Mouse (Mus musculus) right cerebral cortex, postnatal 25 days (tissue): ENCODE measurements around the gene Pak7.

Source experiments
- DNase-seq: peaks from one replicate; pipeline ENCODE4 v3.0.0; 2022

The Pak7 gene

DNA sequence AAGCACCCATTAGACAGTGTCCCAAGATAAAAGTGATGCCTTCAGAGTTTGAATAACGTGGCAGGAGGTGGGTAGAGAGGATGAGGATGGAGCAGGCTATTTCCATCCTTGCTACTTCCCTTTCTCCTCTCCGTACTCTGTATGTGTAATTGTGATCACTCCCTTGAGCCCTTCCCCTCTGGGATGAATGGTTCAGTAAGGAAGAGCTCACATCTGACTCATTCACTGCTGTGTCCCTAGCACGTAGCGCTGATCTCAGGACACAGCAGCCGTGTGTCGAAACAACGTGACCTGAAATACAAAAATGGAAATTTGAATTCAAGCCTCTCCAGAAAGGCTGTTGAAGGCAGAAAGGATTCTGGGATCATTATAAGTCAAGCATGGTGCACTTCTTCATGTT, 237.0 kb downstream of the Pak7 start:
- no peak for DNase-seq

DNA sequence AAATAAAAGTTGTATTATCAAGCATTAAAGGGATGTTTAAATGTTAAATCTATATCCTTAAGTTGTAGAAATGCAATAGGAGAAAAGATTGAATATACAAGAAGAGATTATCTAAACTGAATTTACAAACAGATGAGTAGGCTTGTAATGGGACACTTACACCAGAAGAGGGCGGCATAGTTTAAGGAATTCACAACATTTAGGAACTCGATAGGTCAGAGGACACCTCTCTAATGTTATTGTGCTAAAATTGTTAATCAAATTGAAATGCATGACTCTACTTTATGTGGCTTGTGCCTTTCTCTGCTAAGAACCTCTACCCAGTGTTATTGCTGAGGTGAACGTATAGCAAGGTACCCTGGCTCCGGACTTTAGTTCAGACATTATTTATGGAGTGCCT, 238.2 kb downstream of the Pak7 start:
- DNase-seq, result no peak

DNA sequence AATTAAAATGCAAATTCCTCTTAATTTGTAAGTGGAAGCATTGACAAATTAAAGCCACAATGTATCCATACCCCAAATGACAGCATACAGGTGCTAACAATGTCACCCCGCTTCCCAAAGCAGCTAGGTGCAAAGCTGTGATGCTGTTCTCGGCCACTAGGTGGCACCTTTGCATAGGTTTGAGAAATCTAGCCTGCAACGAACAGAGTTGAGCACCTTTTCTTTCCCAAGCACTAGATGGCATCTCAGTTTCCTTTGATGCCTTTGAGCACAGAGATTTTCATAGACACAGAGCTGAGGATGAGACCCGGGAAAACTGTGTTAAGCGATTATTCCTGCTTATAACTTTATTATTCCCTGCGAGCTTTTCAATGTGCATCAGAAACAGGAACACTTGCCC, 238.8 kb downstream of the Pak7 start:
- DNase-seq, result peak; percentile 72

- no peak for DNase-seq
Observed at GRCm38 (mm10) chr2:136140807-136141206, 247.0 kb downstream of the Pak7 start.

GRCm38 (mm10) chr2:136139159-136140069, 248.4 kb downstream of the Pak7 start:
- no peak for DNase-seq

GRCm38 (mm10) chr2:136138451-136138850, 249.3 kb downstream of the Pak7 start:
- no peak for DNase-seq

- DNase-seq, result no peak
Observed at GRCm38 (mm10) chr2:136121867-136122266, 265.9 kb downstream of the Pak7 start.

GRCm38 (mm10) chr2:136118006-136118405, 269.8 kb downstream of the Pak7 start:
- DNase-seq, result no peak

DNA sequence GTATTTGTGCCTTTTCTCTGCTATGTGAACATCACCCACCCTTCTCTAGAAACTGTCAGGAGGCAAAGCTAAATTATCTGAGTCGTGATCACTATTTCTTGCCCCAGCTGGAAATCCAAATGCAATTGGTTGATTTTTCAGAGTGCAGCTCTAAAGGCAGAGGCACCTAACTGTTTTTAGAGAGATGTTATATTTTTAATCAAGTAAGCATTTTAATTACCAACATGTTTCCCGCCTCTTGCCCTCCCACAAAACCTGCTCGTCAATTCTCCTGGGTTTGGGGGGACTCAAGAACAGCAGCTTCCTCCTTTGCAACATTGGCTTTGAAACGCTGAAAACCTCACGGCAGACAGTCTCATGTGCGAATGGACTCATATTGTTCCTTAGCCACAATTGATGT, 274.4 kb downstream of the Pak7 start:
- no peak for DNase-seq

DNA sequence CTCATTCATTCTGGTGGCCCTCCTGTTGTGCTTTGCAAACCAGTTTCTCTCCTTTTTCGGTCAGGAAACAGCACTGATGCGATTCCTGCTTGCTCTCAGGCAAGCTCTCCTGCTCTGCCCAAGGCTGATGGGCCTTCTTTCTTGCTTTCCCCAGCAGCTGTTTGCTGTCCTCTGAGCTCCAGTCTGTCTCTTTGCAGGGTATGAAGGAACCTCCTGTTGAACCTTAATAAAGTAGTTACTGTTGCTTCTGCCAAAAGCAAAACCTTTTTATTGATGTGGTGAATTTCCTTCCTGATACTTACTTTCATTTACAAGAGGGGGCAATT, 278.8 kb downstream of the Pak7 start:
- peak; percentile 37 for DNase-seq

DNA sequence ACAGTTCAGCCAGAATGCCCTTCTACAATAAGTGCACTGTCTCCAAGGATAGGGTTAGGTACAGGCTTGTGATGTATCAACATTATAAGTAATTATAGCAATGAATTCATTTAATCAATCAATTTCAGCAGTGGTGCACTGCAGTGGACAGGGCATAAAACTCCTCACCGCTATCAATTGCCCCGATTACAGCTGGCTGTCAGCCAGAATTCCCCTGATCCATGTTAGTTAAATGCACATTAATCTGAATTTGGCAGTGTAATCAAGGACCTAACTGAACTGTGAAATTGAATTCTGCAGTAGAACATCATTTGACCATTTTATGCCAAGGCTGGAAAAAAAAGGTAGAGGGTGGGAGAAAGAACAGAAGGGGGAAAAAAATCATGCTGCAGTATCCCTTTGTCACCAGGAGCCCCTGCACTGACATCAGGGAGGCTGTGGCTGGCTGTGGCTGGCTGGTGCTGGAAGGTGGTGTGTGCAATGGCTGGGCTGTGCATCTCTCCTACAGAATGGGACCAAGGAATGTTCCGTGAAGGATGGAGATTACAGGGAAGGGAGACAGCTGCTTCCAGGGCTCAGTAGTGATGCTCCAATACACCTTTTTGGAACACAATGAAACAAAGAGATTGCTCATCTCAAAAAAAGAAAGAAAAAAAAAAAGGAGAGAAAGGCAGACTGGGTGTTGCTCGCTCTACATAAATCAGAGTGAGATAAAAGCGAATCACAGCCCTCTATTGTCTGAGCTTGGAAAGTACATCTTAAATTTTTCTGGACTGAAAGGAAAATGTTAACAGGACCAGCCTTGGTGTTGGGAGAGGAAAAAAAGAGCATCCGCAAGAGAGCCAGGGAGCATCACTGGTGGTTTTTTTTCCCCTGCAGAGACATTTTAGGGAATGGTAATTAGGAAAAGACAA, 279.4 kb downstream of the Pak7 start:
- DNase-seq, result peak; percentile 26

DNA sequence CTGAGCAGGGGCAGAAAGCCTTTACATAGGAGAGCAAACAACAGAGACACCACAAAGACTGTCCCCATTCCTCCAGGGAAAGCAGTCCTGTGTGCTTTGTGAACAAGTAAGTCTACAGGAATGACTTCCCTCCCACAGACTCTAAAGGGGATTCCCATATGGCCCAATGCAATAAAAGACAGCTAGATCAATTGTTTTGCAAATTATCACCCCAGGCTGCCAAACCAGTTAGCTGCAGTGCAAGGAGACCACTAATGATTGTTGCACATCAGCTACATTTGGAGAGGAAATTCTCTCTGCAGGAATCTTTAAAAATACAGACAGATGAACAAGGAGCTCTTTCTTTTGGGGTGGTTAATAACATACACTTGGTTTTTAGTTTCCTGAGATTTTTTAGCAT, 280.2 kb downstream of the Pak7 start:
- no peak for DNase-seq

DNA sequence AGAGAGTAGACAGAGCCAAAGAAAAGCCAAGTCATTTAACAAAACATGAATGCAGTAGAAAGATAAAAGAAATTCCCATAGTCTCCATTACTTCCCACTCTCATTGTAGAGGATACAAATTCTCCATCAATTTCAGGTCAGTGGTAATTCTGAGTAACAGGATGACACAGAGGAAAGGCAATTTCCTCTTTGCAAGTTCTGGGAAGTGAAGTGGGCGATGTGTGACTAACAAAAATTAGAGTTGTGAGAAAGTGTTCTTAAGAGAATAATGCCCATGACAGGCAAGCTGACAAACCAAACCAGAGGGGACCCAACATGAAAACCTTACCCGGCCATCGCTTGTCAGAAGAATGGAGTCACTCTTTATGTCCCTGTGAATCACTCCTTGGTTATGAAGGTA, 290.6 kb downstream of the Pak7 start:
- DNase-seq, result no peak

DNA sequence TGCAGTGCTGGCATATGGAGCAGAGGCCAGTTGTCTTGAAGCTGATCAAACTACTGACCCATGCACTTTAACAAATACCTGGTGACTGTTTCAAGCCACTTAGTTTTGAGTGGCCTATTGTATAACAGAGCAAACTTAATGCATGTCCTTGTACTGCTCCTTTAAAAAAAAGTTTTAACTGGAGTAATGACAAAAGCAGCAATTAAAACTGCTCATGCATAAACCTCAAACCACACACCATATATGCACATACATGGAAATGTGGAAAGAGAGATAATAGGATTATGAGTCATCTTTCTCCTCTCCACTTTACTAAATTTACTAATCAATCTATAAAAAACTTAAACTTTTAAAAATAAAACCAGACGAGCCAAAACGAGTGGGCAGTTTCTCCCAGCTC, 291.8 kb downstream of the Pak7 start:
- no peak for DNase-seq

- no peak for DNase-seq
Observed at GRCm38 (mm10) chr2:136064356-136064755, 323.4 kb downstream of the Pak7 start.

DNA sequence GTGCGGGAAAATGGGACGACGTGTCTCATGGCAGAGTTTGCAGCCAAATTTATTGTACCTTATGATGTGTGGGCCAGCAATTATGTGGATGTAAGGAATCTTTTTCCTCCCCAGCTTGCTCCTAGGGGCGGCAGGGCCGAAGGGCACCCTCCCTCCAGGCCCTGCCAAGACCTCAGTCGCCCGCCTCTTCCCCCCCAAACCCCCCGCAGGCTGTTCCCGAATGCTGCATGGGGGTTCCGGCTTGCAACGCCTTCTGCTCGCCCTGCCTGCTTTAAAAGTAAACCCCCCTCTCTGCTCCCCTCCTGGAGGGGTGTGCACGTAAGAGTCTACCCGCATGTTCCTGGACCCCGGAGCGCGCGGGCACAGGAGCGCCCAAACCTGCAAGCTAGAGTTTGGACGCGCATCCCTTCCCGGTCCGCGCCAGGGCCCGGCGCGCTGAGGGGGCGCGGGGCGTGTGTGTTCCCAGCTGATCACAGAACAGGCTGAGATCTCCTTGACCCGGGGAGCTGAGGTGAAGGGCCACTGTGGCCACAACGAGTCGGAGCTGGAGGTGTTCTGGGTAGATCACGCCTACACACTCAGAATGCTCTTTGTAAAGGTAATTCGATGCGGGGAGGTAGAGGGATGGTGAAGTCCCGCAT, 328.6 kb downstream of the Pak7 start:
- DNase-seq, result no peak

- no peak for DNase-seq
Observed at GRCm38 (mm10) chr2:136058398-136058797, 329.4 kb downstream of the Pak7 start.

- DNase-seq, result peak; percentile 61
Observed at GRCm38 (mm10) chr2:136057861-136058331, 329.9 kb downstream of the Pak7 start.

DNA sequence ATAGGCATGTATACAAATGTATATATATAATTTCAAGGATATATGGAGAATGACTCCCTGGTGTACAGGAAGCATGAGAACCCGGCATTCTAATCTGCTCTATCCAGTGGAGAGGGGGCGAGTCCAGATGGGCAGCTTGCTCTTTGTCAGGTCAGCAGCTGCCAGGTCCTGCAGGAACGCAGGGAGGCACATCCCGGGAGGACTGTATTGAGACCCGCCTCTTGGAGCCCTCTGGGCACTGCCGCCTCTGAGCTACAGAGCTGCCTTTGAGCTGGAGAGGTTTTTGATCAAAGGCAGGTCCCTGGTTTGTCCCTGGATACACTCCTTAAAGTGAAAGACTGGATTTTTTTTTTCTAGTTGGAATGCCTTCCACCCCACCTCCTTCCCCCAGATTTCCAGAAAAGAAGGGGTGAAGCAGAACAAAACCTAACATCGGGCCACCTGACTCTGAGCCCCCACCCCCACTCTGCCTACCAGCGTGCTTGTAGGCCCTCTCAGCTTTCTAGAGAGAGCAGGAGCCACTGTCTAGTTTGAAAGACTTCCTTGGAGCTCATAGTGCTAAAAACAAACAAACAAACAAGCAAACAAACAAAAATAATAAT, 336.0 kb downstream of the Pak7 start, which contains the start of gene Lamp5:
TSS of gene Lamp5 (plus strand) at position 552 of the 602 bp plus-strand sequence.
- no peak for DNase-seq

DNA sequence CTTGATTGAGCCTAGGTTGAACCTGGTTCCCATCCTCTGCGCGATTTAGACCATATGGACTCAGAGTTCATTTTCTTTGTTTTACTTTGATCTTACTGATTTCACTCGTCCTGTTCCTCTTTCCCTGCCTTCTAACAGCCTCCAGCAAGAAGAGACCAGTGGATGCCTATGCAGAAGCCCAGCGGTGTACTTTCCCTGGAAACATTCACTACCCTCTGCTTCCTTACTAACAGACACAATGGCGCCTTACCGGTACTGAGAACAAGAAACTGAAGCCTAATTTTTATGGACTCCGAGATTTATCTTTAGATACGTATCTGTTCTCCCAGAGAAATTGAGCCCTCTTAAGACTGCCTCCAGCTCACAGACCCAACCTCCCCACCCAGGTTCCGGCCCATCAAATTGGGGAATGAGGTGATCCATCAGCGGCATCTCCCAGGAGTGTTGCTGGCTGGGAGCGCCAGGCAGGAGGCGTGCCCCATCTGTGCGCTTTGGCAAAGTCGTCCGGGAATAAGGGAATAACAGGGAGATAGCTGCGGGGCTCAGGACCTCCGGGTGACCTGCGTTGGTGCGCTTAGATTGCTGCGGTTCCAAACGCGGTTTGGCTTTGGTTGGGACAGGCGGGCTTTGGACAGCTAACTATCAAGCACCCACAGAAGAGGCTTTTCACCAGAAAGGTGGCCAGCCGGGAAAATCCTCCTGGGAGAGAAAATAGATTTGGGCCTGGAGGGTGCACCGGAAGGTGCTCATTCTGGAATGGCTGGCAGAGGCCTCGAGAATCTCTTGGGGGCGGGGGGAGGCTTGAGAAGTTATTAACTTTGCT, 336.8 kb downstream of the Pak7 start:
- DNase-seq, result peak; percentile 51

GRCm38 (mm10) chr2:136048464-136048863, 339.3 kb downstream of the Pak7 start:
- no peak for DNase-seq
